Mouse (Mus musculus): Measurements from ENCODE around the gene Ntmt1. TPM values are rescaled to one million over a fixed set of nuclear protein-coding genes. Genes with fewer than 3 reads are reported as not detected.
A peak's percentile ranks its signal among the peaks of the same experiment; 100 is the strongest.

The Ntmt1 gene
- polyA plus RNA-seq, 1 experiment from 2014 or later = 52.4 TPM

GRCm38 (mm10) chr2:30778235-30778634 is 29.4 kb upstream of the Ntmt1 start:
- DNase-seq (ENCODE audit: low spot score) (no peak), ATAC-seq (ENCODE audit: low FRiP score, low TSS enrichment) (no peak)
- no peaks in the 10 kb centered on the region for H3K27me3 ChIP-seq (ENCODE audit: control insufficient read depth, insufficient read depth, low read length)
- no peak overlapping the region for H3K9ac ChIP-seq (ENCODE audit: low read length)
- H3K36me3 ChIP-seq (ENCODE audit: control insufficient read depth, insufficient read depth, low read length) = no peaks in the 10 kb centered on the region
- no peak overlapping the region for H3K4me2 ChIP-seq (replicated peaks; ENCODE audit: low read depth)
- no peak for TF ChIP-seq CTCF (IDR thresholded peaks at IDR 0.05; ENCODE audit: low read depth)
- H3K4me1 ChIP-seq (replicated peaks; ENCODE audit: control insufficient read depth, insufficient read depth) = no peaks in the 10 kb centered on the region
- H3K27ac ChIP-seq (replicated peaks) = no peak overlapping the region
- H3K4me3 ChIP-seq (ENCODE audit: low read depth, low read length) = no peak overlapping the region
- WGBS = 77% methylated on average over 4 of the region's 4 CpGs
- no peaks in the 10 kb centered on the region for H3K9me3 ChIP-seq (ENCODE audit: control insufficient read depth, low read length)

GRCm38 (mm10) chr2:30779241-30779640 is 28.4 kb upstream of the Ntmt1 start:
- no peak overlapping the region for H3K4me3 ChIP-seq (ENCODE audit: low read depth, low read length)
- H3K4me1 ChIP-seq (replicated peaks; ENCODE audit: control insufficient read depth, insufficient read depth) = no peaks in the 10 kb centered on the region
- no peaks in the 10 kb centered on the region for H3K9me3 ChIP-seq (ENCODE audit: control insufficient read depth, low read length)
- H3K4me2 ChIP-seq (replicated peaks; ENCODE audit: low read depth) = no peak overlapping the region
- 18% methylated on average over 5 of the region's 5 CpGs for WGBS
- H3K36me3 ChIP-seq (ENCODE audit: control insufficient read depth, insufficient read depth, low read length) = no peaks in the 10 kb centered on the region
- H3K27me3 ChIP-seq (ENCODE audit: control insufficient read depth, insufficient read depth, low read length) = no peaks in the 10 kb centered on the region
- no peak overlapping the region for H3K27ac ChIP-seq (replicated peaks)
- H3K9ac ChIP-seq (ENCODE audit: low read length) = no peak overlapping the region
- ATAC-seq (ENCODE audit: low FRiP score, low TSS enrichment) = peak; percentile 42; the same call in 1 of the 2 replicates
- no peak for DNase-seq (ENCODE audit: low spot score)
- TF ChIP-seq CTCF (IDR thresholded peaks at IDR 0.05; ENCODE audit: low read depth) (no peak), EP300 (optimal IDR thresholded peaks at IDR 0.05) (no peak)

- Histone ChIP-seq H3K4me1 (replicated peaks; ENCODE audit: control insufficient read depth, insufficient read depth) (no peaks in the 10 kb centered on the region; the same call in 1 of the 2 replicates), H3K36me3 (ENCODE audit: control insufficient read depth, insufficient read depth, low read length) (no peaks in the 10 kb centered on the region), H3K4me3 (ENCODE audit: low read depth, low read length) (no peak overlapping the region), H3K27ac (replicated peaks) (peak overlapping the region; percentile 56), H3K9me3 (ENCODE audit: control insufficient read depth, low read length) (no peaks in the 10 kb centered on the region), H3K9ac (ENCODE audit: low read length) (peak overlapping the region; percentile 47), H3K27me3 (ENCODE audit: control insufficient read depth, insufficient read depth, low read length) (no peaks in the 10 kb centered on the region), H3K4me2 (replicated peaks; ENCODE audit: low read depth) (peak overlapping the region; percentile 62)
- 79% methylated on average over 8 of the region's 8 CpGs for WGBS
- TF ChIP-seq CTCF (IDR thresholded peaks at IDR 0.05; ENCODE audit: low read depth) = no peak
- TF ChIP-seq EP300 (optimal IDR thresholded peaks at IDR 0.05) = no peak
- no peak for DNase-seq (ENCODE audit: low spot score)
- no peak for ATAC-seq (ENCODE audit: low FRiP score, low TSS enrichment)
These were observed 25.0 kb upstream of the Ntmt1 start for GRCm38 (mm10) chr2:30782312-30783290.

GRCm38 (mm10) chr2:30783346-30783745 is 24.3 kb upstream of the Ntmt1 start:
- H3K9me3 ChIP-seq (ENCODE audit: control insufficient read depth, low read length) = no peaks in the 10 kb centered on the region
- H3K9ac ChIP-seq (ENCODE audit: low read length) = peak overlapping the region; percentile 47
- TF ChIP-seq CTCF (IDR thresholded peaks at IDR 0.05; ENCODE audit: low read depth) (no peak), EP300 (optimal IDR thresholded peaks at IDR 0.05) (no peak)
- H3K27me3 ChIP-seq (ENCODE audit: control insufficient read depth, insufficient read depth, low read length) = no peaks in the 10 kb centered on the region
- peak overlapping the region; percentile 56 for H3K27ac ChIP-seq (replicated peaks)
- 2% methylated on average over 13 of the region's 13 CpGs for WGBS
- H3K4me2 ChIP-seq (replicated peaks; ENCODE audit: low read depth) = peak overlapping the region; percentile 62
- peak; percentile 78 for DNase-seq (ENCODE audit: low spot score)
- peak; percentile 71 for ATAC-seq (ENCODE audit: low FRiP score, low TSS enrichment)
- no peaks in the 10 kb centered on the region for H3K36me3 ChIP-seq (ENCODE audit: control insufficient read depth, insufficient read depth, low read length)
- H3K4me3 ChIP-seq (ENCODE audit: low read depth, low read length) = peak overlapping the region; percentile 13; the same call in 1 of the 2 replicates
- no peaks in the 10 kb centered on the region; the same call in 1 of the 2 replicates for H3K4me1 ChIP-seq (replicated peaks; ENCODE audit: control insufficient read depth, insufficient read depth)

GRCm38 (mm10) chr2:30784078-30784994 is 23.3 kb upstream of the Ntmt1 start:
- Histone ChIP-seq H3K4me1 (replicated peaks; ENCODE audit: control insufficient read depth, insufficient read depth) (no peaks in the 10 kb centered on the region; the same call in 1 of the 2 replicates), H3K4me3 (ENCODE audit: low read depth, low read length) (peak overlapping the region; percentile 28), H3K27me3 (ENCODE audit: control insufficient read depth, insufficient read depth, low read length) (no peaks in the 10 kb centered on the region), H3K4me2 (replicated peaks; ENCODE audit: low read depth) (peak overlapping the region; percentile 62), H3K9me3 (ENCODE audit: control insufficient read depth, low read length) (no peaks in the 10 kb centered on the region), H3K36me3 (ENCODE audit: control insufficient read depth, insufficient read depth, low read length) (no peaks in the 10 kb centered on the region), H3K27ac (replicated peaks) (peak overlapping the region; percentile 82), H3K9ac (ENCODE audit: low read length) (peak overlapping the region; percentile 60)
- peak; percentile 68 for ATAC-seq (ENCODE audit: low FRiP score, low TSS enrichment)
- TF ChIP-seq EP300 (optimal IDR thresholded peaks at IDR 0.05) (no peak), CTCF (IDR thresholded peaks at IDR 0.05; ENCODE audit: low read depth) (peak; percentile 44)
- WGBS = 9% methylated on average over 39 of the region's 40 CpGs
- peak; percentile 77 for DNase-seq (ENCODE audit: low spot score)

Data from stomach, postnatal 0 days (tissue).